Mouse (Mus musculus): Measurements from ENCODE around the gene Scfd2. TPM values are rescaled to one million over a fixed set of nuclear protein-coding genes. Genes with fewer than 3 reads are reported as not detected.

Scfd2 gene
- total and polyA plus RNA-seq, 2 experiments from 2014 or later, result 17.5 to 33.2 TPM

DNA sequence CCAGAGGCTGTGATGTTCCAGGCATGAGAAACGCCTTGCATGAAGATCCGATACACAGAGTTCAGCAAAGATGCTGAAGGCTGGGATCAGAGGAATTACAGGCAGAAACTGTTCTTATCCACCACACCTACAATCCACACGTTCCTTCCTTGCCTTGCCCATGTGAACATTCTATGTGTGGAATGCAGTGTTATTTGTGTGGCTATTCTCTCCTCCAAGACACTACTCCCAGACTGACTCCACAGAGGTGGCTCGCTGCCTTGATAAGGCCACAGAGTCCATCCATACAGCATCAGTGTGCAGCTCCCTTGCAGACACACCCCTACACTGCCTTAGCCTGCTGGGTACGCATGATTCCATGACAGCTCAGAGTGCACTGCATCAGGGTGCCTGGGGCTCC, 221.5 kb downstream of the Scfd2 start:
- Histone ChIP-seq H3K4me2 (ENCODE audit: low read depth, low read length, poor library complexity, severe bottlenecking) (no peak overlapping the region), H3K9ac (replicated peaks; ENCODE audit: low read length, poor library complexity, severe bottlenecking) (no peak overlapping the region), H3K27me3 (ENCODE audit: insufficient read depth, low read length) (0 out of 2 replicates have a peak, but pooled peaks cover 5% of the 10 kb centered on the region), H3K4me1 (ENCODE audit: insufficient read depth, low read length) (no peaks in the 10 kb centered on the region), H3K36me3 (ENCODE audit: insufficient read depth, low read length) (no peaks in the 10 kb centered on the region), H3K9me3 (ENCODE audit: low read length) (no peaks in the 10 kb centered on the region), H3K27ac (ENCODE audit: low read depth, low read length) (no peak overlapping the region), H3K4me3 (ENCODE audit: low read depth, low read length) (no peak overlapping the region)
- ATAC-seq (ENCODE audit: low FRiP score) (no peak), DNase-seq (ENCODE audit: low spot score) (no peak)
- no peak for TF ChIP-seq CTCF (IDR thresholded peaks at IDR 0.05)
- 89% methylated on average over 5 of the region's 5 CpGs for WGBS

DNA sequence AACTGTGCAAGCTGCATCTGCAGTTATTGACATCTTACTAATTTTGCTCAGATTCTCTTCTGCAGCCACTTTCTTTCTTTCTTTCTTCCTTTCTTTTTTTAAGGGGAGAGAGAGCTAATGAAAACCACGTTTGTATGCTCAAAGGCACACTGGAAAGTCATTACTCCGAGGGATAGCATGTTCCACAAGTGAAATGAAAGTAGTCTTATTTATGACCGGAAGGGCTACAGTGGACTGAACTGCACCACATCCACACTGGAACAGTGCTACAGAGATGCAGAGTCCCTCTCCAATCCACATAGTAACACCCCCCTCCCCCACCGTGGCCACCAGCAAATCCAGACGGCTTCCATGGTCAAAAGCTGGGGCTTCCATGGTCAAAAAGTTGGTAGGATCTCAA, 224.3 kb downstream of the Scfd2 start:
- Histone ChIP-seq H3K27ac (ENCODE audit: low read depth, low read length) (no peak overlapping the region), H3K4me1 (ENCODE audit: insufficient read depth, low read length) (no peaks in the 10 kb centered on the region), H3K27me3 (ENCODE audit: insufficient read depth, low read length) (no peaks in the 10 kb centered on the region), H3K4me2 (ENCODE audit: low read depth, low read length, poor library complexity, severe bottlenecking) (no peak overlapping the region), H3K9ac (replicated peaks; ENCODE audit: low read length, poor library complexity, severe bottlenecking) (no peak overlapping the region), H3K9me3 (ENCODE audit: low read length) (no peaks in the 10 kb centered on the region), H3K4me3 (ENCODE audit: low read depth, low read length) (no peak overlapping the region), H3K36me3 (ENCODE audit: insufficient read depth, low read length) (no peaks in the 10 kb centered on the region)
- no peak for TF ChIP-seq CTCF (IDR thresholded peaks at IDR 0.05)
- 84% methylated on average over 5 of the region's 5 CpGs for WGBS
- DNase-seq (ENCODE audit: low spot score) (no peak), ATAC-seq (ENCODE audit: low FRiP score) (no peak)

DNA sequence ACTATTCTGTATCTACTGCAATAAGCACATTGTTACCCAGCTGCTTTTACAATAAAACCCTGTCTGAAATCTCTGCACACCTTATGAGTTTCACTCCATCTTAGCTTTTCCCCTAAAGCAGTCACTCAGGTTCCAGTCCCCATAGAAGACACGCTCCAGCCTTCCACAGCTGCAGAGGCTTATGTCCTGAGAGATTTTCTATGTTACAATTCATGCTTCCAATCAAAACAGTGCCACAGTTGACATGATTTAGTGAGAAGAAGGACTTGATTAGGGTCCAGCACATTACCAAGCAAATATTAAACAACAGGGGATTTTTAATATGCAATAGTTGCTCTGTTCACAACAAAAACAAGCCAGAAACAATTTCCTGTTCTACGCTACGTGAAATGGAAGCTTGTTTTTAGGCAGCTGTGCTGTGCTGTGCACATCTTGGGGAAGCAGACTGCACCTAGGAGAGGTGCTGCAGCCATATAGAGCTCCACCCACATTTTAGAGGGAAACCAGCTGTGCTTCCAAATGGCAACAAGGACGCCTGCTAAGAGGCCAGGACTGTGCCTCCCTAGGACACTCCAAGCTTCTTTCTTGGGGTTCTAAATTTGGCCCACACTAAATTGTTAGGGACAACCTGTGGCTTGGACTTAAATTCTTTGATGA, 225.9 kb downstream of the Scfd2 start:
- no peak overlapping the region for H3K4me3 ChIP-seq (ENCODE audit: low read depth, low read length)
- no peak overlapping the region for H3K9ac ChIP-seq (replicated peaks; ENCODE audit: low read length, poor library complexity, severe bottlenecking)
- H3K27ac ChIP-seq (ENCODE audit: low read depth, low read length), result no peak overlapping the region
- H3K9me3 ChIP-seq (ENCODE audit: low read length), result no peaks in the 10 kb centered on the region
- no peaks in the 10 kb centered on the region for H3K36me3 ChIP-seq (ENCODE audit: insufficient read depth, low read length)
- ATAC-seq (ENCODE audit: low FRiP score) (no peak), DNase-seq (ENCODE audit: low spot score) (no peak)
- H3K4me1 ChIP-seq (ENCODE audit: insufficient read depth, low read length), result no peaks in the 10 kb centered on the region
- H3K4me2 ChIP-seq (ENCODE audit: low read depth, low read length, poor library complexity, severe bottlenecking), result no peak overlapping the region
- no peak for TF ChIP-seq CTCF (IDR thresholded peaks at IDR 0.05)
- 78% methylated on average over 4 of the region's 4 CpGs for WGBS
- no peaks in the 10 kb centered on the region for H3K27me3 ChIP-seq (ENCODE audit: insufficient read depth, low read length)

DNA sequence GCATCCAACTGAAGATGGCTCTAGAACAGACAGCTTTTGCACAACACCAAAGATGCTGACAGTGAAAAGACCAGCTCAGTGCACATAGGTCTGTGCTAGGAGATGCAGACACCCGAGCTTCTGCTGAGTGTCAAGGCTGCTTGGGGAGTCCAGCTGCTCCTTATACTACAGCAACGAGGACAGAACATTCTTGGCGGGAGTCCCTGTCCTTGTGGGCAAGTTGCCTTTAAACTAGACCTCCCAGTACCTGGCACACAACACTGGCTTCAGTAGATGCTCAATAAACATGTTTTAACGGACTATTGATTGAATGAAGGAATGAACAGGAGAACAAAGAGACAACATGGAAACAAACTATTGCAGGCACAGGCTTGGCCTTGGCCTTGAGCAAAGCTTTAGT, 226.8 kb downstream of the Scfd2 start:
- Histone ChIP-seq H3K36me3 (ENCODE audit: insufficient read depth, low read length) (no peaks in the 10 kb centered on the region), H3K9me3 (ENCODE audit: low read length) (no peaks in the 10 kb centered on the region), H3K4me1 (ENCODE audit: insufficient read depth, low read length) (0 out of 2 replicates have a peak, but pooled peaks cover 4% of the 10 kb centered on the region), H3K27ac (ENCODE audit: low read depth, low read length) (no peak overlapping the region), H3K9ac (replicated peaks; ENCODE audit: low read length, poor library complexity, severe bottlenecking) (no peak overlapping the region), H3K4me2 (ENCODE audit: low read depth, low read length, poor library complexity, severe bottlenecking) (no peak overlapping the region), H3K4me3 (ENCODE audit: low read depth, low read length) (no peak overlapping the region), H3K27me3 (ENCODE audit: insufficient read depth, low read length) (no peaks in the 10 kb centered on the region)
- no peak for TF ChIP-seq CTCF (IDR thresholded peaks at IDR 0.05)
- no peak for DNase-seq (ENCODE audit: low spot score)
- 74% methylated on average over 4 of the region's 4 CpGs for WGBS
- no peak for ATAC-seq (ENCODE audit: low FRiP score)

DNA sequence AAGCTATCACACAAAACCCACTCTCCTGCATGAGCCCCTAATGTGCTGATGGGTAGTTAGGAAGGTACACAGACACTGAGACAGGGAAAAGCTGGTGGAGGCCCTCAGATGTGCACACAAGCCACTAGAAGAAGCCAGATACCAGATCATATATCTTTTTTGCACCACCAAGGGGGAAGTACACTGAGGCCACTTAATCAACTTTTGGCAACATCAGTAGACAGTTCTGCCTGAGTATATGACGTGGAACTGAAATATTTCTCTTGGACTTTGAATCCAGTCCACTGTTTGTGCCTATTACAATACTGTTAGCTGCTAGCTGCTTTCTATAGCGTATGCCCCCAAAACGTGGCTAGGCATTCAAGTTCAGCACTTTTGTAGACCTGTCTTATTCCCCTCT, 229.2 kb downstream of the Scfd2 start:
- DNase-seq (ENCODE audit: low spot score) (no peak), ATAC-seq (ENCODE audit: low FRiP score) (no peak)
- Histone ChIP-seq H3K27ac (ENCODE audit: low read depth, low read length) (no peak overlapping the region), H3K4me3 (ENCODE audit: low read depth, low read length) (no peak overlapping the region), H3K36me3 (ENCODE audit: insufficient read depth, low read length) (no peaks in the 10 kb centered on the region), H3K27me3 (ENCODE audit: insufficient read depth, low read length) (no peaks in the 10 kb centered on the region), H3K4me2 (ENCODE audit: low read depth, low read length, poor library complexity, severe bottlenecking) (no peak overlapping the region), H3K4me1 (ENCODE audit: insufficient read depth, low read length) (0 out of 2 replicates have a peak, but pooled peaks cover 4% of the 10 kb centered on the region), H3K9ac (replicated peaks; ENCODE audit: low read length, poor library complexity, severe bottlenecking) (no peak overlapping the region), H3K9me3 (ENCODE audit: low read length) (no peaks in the 10 kb centered on the region)
- TF ChIP-seq CTCF (IDR thresholded peaks at IDR 0.05), result no peak
- 92% methylated on average over 3 of the region's 3 CpGs for WGBS

DNA sequence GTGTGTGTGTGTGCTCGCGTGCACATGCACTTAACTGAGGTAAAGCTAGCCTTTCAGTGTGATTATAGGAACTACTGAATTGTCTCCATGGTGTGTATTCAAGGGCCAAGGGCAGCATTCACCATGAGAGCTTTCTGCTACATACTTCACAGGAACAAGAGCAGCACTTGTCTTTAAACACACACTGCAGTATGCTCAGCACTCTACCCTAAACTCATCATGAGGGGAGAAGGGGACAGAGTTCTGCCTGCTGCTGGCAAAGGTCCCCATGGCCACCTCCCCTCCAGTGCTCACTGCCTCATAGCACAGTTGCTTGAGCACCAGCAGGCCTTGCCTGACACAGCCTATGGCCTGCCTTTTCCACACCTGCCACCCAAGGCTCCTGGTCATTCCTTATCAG, 230.1 kb downstream of the Scfd2 start:
- Histone ChIP-seq H3K36me3 (ENCODE audit: insufficient read depth, low read length) (no peaks in the 10 kb centered on the region), H3K27ac (ENCODE audit: low read depth, low read length) (no peak overlapping the region), H3K4me2 (ENCODE audit: low read depth, low read length, poor library complexity, severe bottlenecking) (no peak overlapping the region), H3K4me1 (ENCODE audit: insufficient read depth, low read length) (0 out of 2 replicates have a peak, but pooled peaks cover 4% of the 10 kb centered on the region), H3K9me3 (ENCODE audit: low read length) (no peaks in the 10 kb centered on the region), H3K4me3 (ENCODE audit: low read depth, low read length) (no peak overlapping the region), H3K9ac (replicated peaks; ENCODE audit: low read length, poor library complexity, severe bottlenecking) (no peak overlapping the region), H3K27me3 (ENCODE audit: insufficient read depth, low read length) (no peaks in the 10 kb centered on the region)
- ATAC-seq (ENCODE audit: low FRiP score) (no peak), DNase-seq (ENCODE audit: low spot score) (no peak)
- WGBS, result 98% methylated on average over 2 of the region's 2 CpGs
- no peak for TF ChIP-seq CTCF (IDR thresholded peaks at IDR 0.05)

Measured in midbrain, postnatal 0 days (tissue).